Mouse (Mus musculus): ENCODE measurements around the gene Uevld. TPM values are rescaled to one million over a fixed set of nuclear protein-coding genes. Genes with fewer than 3 reads are reported as not detected.
"Not testable (repeated sequence)": the region's sequence is repeated elsewhere in the genome, so short reads cannot be mapped to it uniquely, and the experiment has no call there.

Gene Uevld
- polyA plus RNA-seq, 1 experiment from 2014 or later: 5.5 TPM

GRCm38 (mm10) chr7:46899343-46899742 is 59.0 kb downstream of the Uevld start:
- no peak overlapping the region for H3K4me3 ChIP-seq
- H3K9ac ChIP-seq: no peak overlapping the region
- 91% methylated on average over 3 of the region's 3 CpGs for WGBS
- no peaks in the 10 kb centered on the region for H3K9me3 ChIP-seq
- ATAC-seq (ENCODE audit: low read depth): no peak
- no peak overlapping the region for H3K27ac ChIP-seq (replicated peaks)
- no peaks in the 10 kb centered on the region for H3K27me3 ChIP-seq
- H3K4me2 ChIP-seq: no peak overlapping the region
- peaks cover 93% of the 10 kb centered on the region for H3K36me3 ChIP-seq
- H3K4me1 ChIP-seq (replicated peaks): no peaks in the 10 kb centered on the region

- peaks cover 95% of the 10 kb centered on the region for H3K36me3 ChIP-seq
- no peak overlapping the region for H3K27ac ChIP-seq (replicated peaks)
- H3K9ac ChIP-seq: no peak overlapping the region
- H3K27me3 ChIP-seq: no peaks in the 10 kb centered on the region
- 95% methylated on average over 3 of the region's 3 CpGs for WGBS
- H3K4me1 ChIP-seq (replicated peaks): no peaks in the 10 kb centered on the region
- no peak overlapping the region for H3K4me2 ChIP-seq
- no peak overlapping the region for H3K4me3 ChIP-seq
- H3K9me3 ChIP-seq: no peaks in the 10 kb centered on the region
- no peak for ATAC-seq (ENCODE audit: low read depth)
Observed at GRCm38 (mm10) chr7:46895511-46895910, 62.8 kb downstream of the Uevld start.

- Histone ChIP-seq H3K27me3 (no peaks in the 10 kb centered on the region), H3K4me1 (replicated peaks) (no peaks in the 10 kb centered on the region), H3K9me3 (no peaks in the 10 kb centered on the region), H3K9ac (no peak overlapping the region), H3K4me2 (no peak overlapping the region), H3K27ac (replicated peaks) (no peak overlapping the region), H3K4me3 (no peak overlapping the region), H3K36me3 (peaks cover 54% of the 10 kb centered on the region)
- ATAC-seq (ENCODE audit: low read depth): no peak
- 87% methylated on average over 3 of the region's 3 CpGs for WGBS
Observed at GRCm38 (mm10) chr7:46883304-46883703, 75.0 kb downstream of the Uevld start.

- not testable (repeated sequence) for H3K9me3 ChIP-seq; H3K9ac ChIP-seq; ATAC-seq (ENCODE audit: low read depth); H3K27me3 ChIP-seq; H3K4me3 ChIP-seq; H3K4me1 ChIP-seq (replicated peaks); H3K27ac ChIP-seq (replicated peaks); H3K4me2 ChIP-seq
- H3K36me3 ChIP-seq: peaks cover 40% of the 10 kb centered on the region
- 83% methylated on average over 8 of the region's 8 CpGs for WGBS
Observed at GRCm38 (mm10) chr7:46881941-46882340, 76.4 kb downstream of the Uevld start.

- Histone ChIP-seq H3K4me2 (no peak overlapping the region), H3K9me3 (no peaks in the 10 kb centered on the region), H3K36me3 (peaks cover 31% of the 10 kb centered on the region), H3K27ac (replicated peaks) (no peak overlapping the region), H3K27me3 (no peaks in the 10 kb centered on the region), H3K9ac (no peak overlapping the region), H3K4me3 (no peak overlapping the region), H3K4me1 (replicated peaks) (no peaks in the 10 kb centered on the region)
- WGBS: 87% methylated on average over 2 of the region's 2 CpGs
- no peak for ATAC-seq (ENCODE audit: low read depth)
Observed at GRCm38 (mm10) chr7:46880992-46881391, 77.3 kb downstream of the Uevld start.

- H3K36me3 ChIP-seq: peaks cover 19% of the 10 kb centered on the region
- H3K4me2 ChIP-seq: no peak overlapping the region
- 97% methylated on average over 5 of the region's 5 CpGs for WGBS
Observed at GRCm38 (mm10) chr7:46879851-46880250, 78.5 kb downstream of the Uevld start.

GRCm38 (mm10) chr7:46877255-46877654 is 81.1 kb downstream of the Uevld start:
- Histone ChIP-seq H3K4me2 (no peak overlapping the region), H3K27me3 (no peaks in the 10 kb centered on the region), H3K9me3 (no peaks in the 10 kb centered on the region), H3K4me1 (replicated peaks) (no peaks in the 10 kb centered on the region), H3K4me3 (no peak overlapping the region), H3K36me3 (0 out of 2 replicates have a peak, but pooled peaks cover 6% of the 10 kb centered on the region), H3K9ac (no peak overlapping the region), H3K27ac (replicated peaks) (no peak overlapping the region)
- no peak for ATAC-seq (ENCODE audit: low read depth)
- 85% methylated on average over 6 of the region's 6 CpGs for WGBS

More at GRCm38 (mm10) chr7:46879851-46880250, 78.5 kb downstream of the Uevld start:
- Histone ChIP-seq H3K4me3 (no peak overlapping the region), H3K27ac (replicated peaks) (no peak overlapping the region), H3K9ac (no peak overlapping the region), H3K27me3 (no peaks in the 10 kb centered on the region), H3K4me1 (replicated peaks) (no peaks in the 10 kb centered on the region), H3K9me3 (no peaks in the 10 kb centered on the region)
- ATAC-seq (ENCODE audit: low read depth): no peak

GRCm38 (mm10) chr7:46876841-46877240 is 81.5 kb downstream of the Uevld start:
- 65% methylated on average over 4 of the region's 4 CpGs for WGBS
- H3K27ac ChIP-seq (replicated peaks): no peak overlapping the region
- no peaks in the 10 kb centered on the region for H3K9me3 ChIP-seq

More at GRCm38 (mm10) chr7:46876841-46877240, 81.5 kb downstream of the Uevld start:
- Histone ChIP-seq H3K4me2 (no peak overlapping the region), H3K27me3 (no peaks in the 10 kb centered on the region), H3K9ac (no peak overlapping the region), H3K4me3 (no peak overlapping the region), H3K36me3 (0 out of 2 replicates have a peak, but pooled peaks cover 6% of the 10 kb centered on the region), H3K4me1 (replicated peaks) (no peaks in the 10 kb centered on the region)
- ATAC-seq (ENCODE audit: low read depth): no peak

Other genes starting within 250 kb of the Uevld start
- gene Saal1, start 247.8 kb downstream of the Uevld start, polyA plus RNA-seq (2015; fragmentation: Nextera tagmentation; extraction: Ambion mirVana): 14.8 and 15.2 TPM in 2 replicates
- 0.21 and 1.3 TPM in 2 replicates for gene Saa3, start 242.8 kb downstream of the Uevld start, polyA plus RNA-seq (2015; fragmentation: Nextera tagmentation; extraction: Ambion mirVana)
- not detected in 2 replicates for gene Saa4, start 225.9 kb downstream of the Uevld start, polyA plus RNA-seq (2015; fragmentation: Nextera tagmentation; extraction: Ambion mirVana)
- gene Saa1, start 215.5 kb downstream of the Uevld start, polyA plus RNA-seq (2015; fragmentation: Nextera tagmentation; extraction: Ambion mirVana): 0.24 and 0.55 TPM in 2 replicates
- 1.1 TPM in 1 of 2 replicates, not detected in the other for gene Saa2, start 206.7 kb downstream of the Uevld start, polyA plus RNA-seq (2015; fragmentation: Nextera tagmentation; extraction: Ambion mirVana)
- gene Hps5, start 162.5 kb downstream of the Uevld start, polyA plus RNA-seq (2015; fragmentation: Nextera tagmentation; extraction: Ambion mirVana): 16.4 TPM in 2 replicates
- 38.2 and 44.4 TPM in 2 replicates for gene Gtf2h1, start 162.4 kb downstream of the Uevld start, polyA plus RNA-seq (2015; fragmentation: Nextera tagmentation; extraction: Ambion mirVana)
- gene Ldha, start 117.1 kb downstream of the Uevld start, polyA plus RNA-seq (2015; fragmentation: Nextera tagmentation; extraction: Ambion mirVana): 497 and 572 TPM in 2 replicates
- 0.80 TPM in 1 of 2 replicates, not detected in the other for gene Ldhc, start 97.3 kb downstream of the Uevld start, polyA plus RNA-seq (2015; fragmentation: Nextera tagmentation; extraction: Ambion mirVana)
- gene Tsg101, start 38.6 kb downstream of the Uevld start, polyA plus RNA-seq (2015; fragmentation: Nextera tagmentation; extraction: Ambion mirVana): 373 and 384 TPM in 2 replicates
- gene Gm9999, start 25.1 kb upstream of the Uevld start, polyA plus RNA-seq (2015; fragmentation: Nextera tagmentation; extraction: Ambion mirVana): not detected in 2 replicates
- 8.3 and 9.6 TPM in 2 replicates for gene Spty2d1, start 49.9 kb upstream of the Uevld start, polyA plus RNA-seq (2015; fragmentation: Nextera tagmentation; extraction: Ambion mirVana)
- gene Tmem86a, start 92.1 kb upstream of the Uevld start, polyA plus RNA-seq (2015; fragmentation: Nextera tagmentation; extraction: Ambion mirVana): 23.3 and 25.8 TPM in 2 replicates
- 100 and 103 TPM in 2 replicates for gene Ptpn5, start 175.2 kb upstream of the Uevld start, polyA plus RNA-seq (2015; fragmentation: Nextera tagmentation; extraction: Ambion mirVana)
- gene Mrgpra6, start 246.4 kb upstream of the Uevld start, polyA plus RNA-seq (2015; fragmentation: Nextera tagmentation; extraction: Ambion mirVana): not detected in 2 replicates